Mouse (Mus musculus) hindlimb bud, embryonic 11.5 days (tissue): ENCODE data around the gene Cadm1.

Experiments used
- DNase-seq: peaks from one replicate; pipeline ENCODE4 v3.0.0-alpha.2; 2012; ENCODE audit warnings: low read depth, low spot score; ENCODE audit errors: extremely low spot score

Gene Cadm1

DNA sequence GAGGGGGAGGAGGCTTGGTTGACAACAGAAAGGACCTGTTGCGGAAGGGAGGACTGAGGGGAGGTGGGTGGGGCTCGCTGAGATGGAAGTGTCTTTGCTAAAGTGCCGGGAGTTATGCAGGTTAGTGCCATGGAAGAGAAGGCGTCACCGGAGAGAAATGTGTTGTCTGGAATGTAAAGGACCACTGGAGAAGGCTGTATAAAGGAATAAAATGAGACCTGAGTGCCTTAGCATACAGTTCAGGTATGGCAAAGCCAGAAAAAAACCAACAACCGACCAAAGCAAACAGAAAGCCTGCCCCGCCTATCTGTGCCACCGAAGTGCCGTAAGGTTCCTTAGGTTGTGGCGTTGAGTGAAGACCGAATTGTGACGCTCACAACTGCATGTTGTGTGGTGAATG, 18.4 kb downstream of the Cadm1 start:
- DNase-seq: no peak

- no peak for DNase-seq
These were observed 18.9 kb downstream of the Cadm1 start for GRCm38 (mm10) chr9:47548916-47549315.

- DNase-seq: no peak
These were observed 23.1 kb downstream of the Cadm1 start for GRCm38 (mm10) chr9:47552960-47553575.

GRCm38 (mm10) chr9:47560726-47561125, 30.8 kb downstream of the Cadm1 start:
- no peak for DNase-seq

DNA sequence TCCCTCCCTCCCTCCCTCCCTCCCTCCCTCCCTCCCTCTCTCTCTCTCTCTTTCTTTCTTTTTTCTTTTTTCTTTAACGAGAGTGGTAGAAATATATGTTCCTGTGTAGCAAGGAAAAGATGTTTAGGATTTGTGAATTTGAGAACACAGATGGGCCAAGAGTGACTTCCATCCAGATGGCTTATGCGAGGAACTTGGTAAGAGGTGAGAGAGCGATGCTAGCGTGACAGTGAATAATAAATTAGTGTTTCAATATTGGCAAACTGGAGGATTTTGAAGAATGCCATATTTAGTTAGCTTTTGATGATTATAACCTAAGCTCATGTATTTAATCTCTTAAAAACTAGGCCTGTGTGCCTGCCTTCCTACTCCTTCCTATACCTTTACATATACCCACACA, 31.6 kb downstream of the Cadm1 start:
- DNase-seq: no peak

DNA sequence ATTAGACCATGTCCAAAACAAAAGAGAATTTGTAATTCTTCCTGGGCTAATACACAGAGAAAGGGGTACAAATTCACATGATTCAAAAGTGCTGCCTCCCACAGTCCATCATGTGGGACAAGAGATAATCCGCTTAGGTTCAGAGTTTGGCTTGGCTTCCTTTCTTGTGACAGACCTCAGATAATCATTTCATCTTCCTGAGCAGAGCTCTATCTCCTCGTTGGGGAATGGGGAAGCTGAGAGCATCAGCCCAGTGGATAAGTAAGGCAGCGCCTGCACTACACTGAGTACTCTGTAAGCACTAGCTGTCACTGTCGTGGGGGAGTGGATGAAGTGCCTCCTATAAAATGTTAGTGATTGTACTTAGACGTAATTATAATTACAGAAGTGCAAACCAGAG, 35.1 kb downstream of the Cadm1 start:
- DNase-seq: no peak

- DNase-seq: no peak
These were observed 37.9 kb downstream of the Cadm1 start for GRCm38 (mm10) chr9:47567873-47568272.

GRCm38 (mm10) chr9:47570184-47570583, 40.2 kb downstream of the Cadm1 start:
- no peak for DNase-seq

DNA sequence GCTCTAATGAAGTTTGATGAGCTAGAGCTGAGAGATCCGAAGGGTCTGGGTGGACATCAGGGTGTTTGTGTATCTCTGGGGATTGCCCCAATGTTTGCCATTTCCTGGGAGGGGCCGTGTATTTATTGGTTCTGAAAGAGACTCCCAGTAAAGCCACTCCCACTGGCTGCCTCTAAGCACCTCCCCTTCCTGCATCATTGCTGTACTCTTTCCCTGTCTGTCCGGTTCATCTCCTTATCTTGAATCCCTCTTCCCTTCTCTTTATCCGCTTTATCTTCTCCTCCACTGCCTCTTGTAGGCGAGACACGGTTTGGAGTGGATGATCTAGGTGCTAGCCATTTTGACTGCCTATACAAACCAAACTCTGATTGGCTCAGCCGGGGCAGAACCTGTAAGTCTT, 41.5 kb downstream of the Cadm1 start:
- DNase-seq: no peak

- no peak for DNase-seq
These were observed 42.2 kb downstream of the Cadm1 start for GRCm38 (mm10) chr9:47572132-47572531.

- no peak for DNase-seq
These were observed 43.5 kb downstream of the Cadm1 start for GRCm38 (mm10) chr9:47573456-47573855.

GRCm38 (mm10) chr9:47574710-47575414, 44.9 kb downstream of the Cadm1 start:
- DNase-seq: peak; percentile 44

- DNase-seq: no peak
These were observed 45.8 kb downstream of the Cadm1 start for GRCm38 (mm10) chr9:47575764-47576163.

DNA sequence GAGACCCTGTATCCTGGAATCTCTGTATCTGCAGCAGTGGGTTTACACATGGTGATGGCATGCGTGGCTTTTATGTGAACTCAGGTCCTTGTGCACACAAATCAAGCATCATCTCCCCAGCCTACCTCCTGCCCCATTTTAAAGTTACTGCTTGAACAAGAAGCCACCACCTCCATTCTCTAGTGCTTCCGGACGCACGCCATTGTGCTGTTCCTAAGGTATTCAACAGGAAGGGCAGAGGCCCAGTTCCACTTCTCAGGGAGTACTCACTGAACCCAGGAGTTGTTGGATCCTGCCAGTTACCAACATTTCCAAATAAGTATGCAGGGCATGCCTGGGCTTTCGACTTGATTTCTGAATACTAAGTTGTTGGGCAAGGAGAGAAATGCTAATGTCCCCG, 49.5 kb downstream of the Cadm1 start:
- DNase-seq: no peak

- DNase-seq: no peak
These were observed 51.8 kb downstream of the Cadm1 start for GRCm38 (mm10) chr9:47581576-47582365.

DNA sequence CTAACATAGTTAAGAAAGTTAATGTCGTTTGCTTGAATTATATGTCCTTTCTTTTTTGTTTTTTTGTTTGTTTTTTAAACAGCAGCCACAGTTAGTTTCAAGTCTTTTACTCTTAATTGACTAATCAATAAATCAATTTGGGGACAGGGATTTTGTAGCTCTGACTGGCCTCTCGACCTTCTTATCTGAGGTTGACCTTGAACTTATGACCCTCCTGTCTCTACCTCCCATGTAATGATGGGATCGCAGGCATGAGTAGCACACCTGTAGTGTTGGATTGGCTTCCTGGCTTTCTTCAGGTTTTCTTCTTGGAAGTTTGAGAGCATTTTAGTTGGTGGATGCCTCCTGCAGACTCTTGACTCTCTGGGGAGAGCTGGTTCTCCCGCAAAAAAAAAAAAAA, 53.3 kb downstream of the Cadm1 start:
- DNase-seq: no peak

- no peak for DNase-seq
These were observed 56.2 kb downstream of the Cadm1 start for GRCm38 (mm10) chr9:47586176-47586575.

DNA sequence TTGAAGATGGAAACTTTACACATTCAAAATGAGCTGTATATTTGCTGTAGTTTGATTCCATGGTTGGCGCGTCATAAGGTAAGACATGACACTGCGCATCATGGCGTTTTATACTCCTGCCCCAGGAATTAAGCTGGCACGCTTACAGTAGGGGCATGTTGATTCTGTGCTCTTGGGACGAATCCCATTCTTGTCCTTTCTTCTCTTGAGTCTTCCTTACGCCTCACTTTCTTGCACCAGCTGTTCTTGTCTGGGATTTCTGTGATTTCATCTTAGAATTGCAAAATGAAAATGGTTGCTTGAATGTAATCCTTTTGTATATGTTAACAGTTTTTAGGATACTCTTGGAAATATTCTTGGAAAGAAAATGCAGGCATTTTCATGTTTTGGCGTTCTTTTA, 56.9 kb downstream of the Cadm1 start:
- DNase-seq: no peak

GRCm38 (mm10) chr9:47587577-47588194, 57.7 kb downstream of the Cadm1 start:
- DNase-seq: no peak

- no peak for DNase-seq
These were observed 59.9 kb downstream of the Cadm1 start for GRCm38 (mm10) chr9:47589832-47590231.

- DNase-seq: no peak
These were observed 71.6 kb downstream of the Cadm1 start for GRCm38 (mm10) chr9:47601541-47601940.

DNA sequence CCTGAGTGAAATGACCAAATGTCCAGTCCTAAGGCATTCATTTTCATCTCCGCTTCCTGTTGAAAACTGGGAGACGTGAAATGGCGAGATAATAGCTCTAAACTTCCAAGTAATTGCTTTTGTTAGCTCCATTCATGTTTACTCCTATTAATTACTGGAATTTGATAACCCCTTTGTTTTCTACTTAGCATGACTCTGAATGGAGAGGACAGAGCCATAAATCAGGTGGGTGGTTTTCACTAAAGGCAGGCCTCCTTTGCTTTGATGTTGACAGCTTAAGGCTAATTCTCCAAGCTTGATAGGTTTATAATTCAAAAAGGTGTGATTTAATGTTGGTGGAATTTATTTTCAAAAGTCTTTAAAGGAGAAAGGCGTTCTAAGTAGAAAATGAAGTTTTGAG, 74.0 kb downstream of the Cadm1 start:
- DNase-seq: no peak
